Mouse (Mus musculus): ENCODE measurements at regions not wholly inside any gene's neighbourhood (a gene's known extent, or its start where the extent isn't known, plus 50 kb on each side); places are given as distances from the start of the nearest gene placed in this dataset.

DNA sequence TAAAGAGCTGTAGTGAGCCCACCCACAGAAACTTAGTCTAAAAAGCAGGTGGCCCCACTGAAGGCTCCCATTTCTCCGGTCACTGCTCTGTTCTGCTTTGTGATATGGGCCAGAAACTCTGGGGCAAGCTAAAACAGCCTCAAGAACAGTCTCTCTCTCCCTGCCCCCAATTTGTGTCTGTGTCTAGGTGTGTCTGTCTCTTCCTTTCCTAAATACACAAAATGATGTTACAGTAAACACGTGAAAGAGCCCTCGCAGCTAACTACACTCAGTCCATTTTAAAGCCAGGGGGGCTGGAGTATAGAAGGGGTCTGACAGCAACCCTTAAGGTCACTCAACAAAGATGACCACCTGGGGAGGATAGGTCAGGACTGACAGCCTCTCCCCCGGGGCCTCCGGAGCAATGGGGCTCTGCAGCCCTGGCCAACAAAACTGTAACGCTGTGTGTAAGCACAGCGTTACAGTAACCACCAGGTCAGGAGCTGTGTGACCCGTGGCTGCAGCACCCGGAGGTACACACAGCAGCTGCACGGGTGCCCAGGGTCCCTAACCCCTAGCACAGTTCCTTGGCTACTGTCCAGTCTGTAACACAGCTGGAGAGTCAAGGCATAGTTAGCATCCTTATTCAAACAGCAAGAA, 168.0 kb downstream of the 3100002H09Rik start:
- TF ChIP-seq CTCF (IDR thresholded peaks at IDR 0.05; ENCODE audit: low read depth, low read length) (no peak), EP300 (IDR thresholded peaks at IDR 0.05; ENCODE audit: insufficient read depth, low read depth, low read length) (no peak)

All from ES-Bruce4 (cell line).